Mouse (Mus musculus): Measurements from ENCODE around the gene Pde6h.

Gene Pde6h

GRCm38 (mm10) chr6:136941051-136942021 lies 17.7 kb downstream of the Pde6h start, which contains the start of gene Arhgdib:
TSS of gene Arhgdib (minus strand) at chr6:136941899.
- DNase-seq (ENCODE audit: low spot score), result peak; percentile 40

DNA sequence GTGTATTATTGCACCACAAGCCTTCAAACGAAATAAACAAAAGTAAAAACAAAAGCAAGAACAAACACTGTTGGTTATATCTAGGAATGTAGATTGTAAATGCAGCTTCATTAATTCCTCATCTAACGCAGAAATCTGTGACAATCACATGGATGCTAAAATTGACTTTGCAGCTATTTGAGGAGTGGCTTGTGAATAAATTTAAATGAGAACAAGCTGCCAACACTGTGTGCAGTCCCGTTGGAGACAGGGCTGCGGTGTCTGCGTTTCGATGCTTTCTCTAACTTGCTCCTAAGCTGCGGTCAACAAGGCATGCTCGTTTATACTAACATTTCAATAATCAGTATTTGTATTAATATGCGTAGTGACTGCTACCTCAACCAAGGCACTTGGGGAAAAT lies 18.6 kb downstream of the Pde6h start:
- DNase-seq (ENCODE audit: low spot score), result no peak

- DNase-seq (ENCODE audit: low spot score), result no peak
Measured at GRCm38 (mm10) chr6:136943392-136943791, 19.8 kb downstream of the Pde6h start.

DNA sequence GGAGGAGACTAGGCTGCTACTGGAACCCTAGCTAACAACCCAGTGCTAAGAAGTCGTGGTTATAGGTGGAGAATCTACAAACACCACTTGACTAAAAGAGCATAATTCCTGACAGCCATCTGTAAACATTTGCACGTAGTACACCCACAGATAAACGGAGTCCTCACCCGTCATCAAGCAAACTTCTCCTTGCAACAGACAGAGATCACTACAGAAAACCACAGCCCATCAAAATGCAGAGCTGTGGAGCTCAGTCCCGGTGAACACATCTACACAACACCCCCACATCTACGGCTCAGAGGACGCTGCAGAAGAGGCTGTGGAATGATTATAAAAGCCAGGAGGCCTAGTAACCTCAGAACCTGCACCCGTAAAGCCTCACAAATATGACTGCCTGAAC lies 20.9 kb downstream of the Pde6h start:
- DNase-seq (ENCODE audit: low spot score), result no peak

- DNase-seq (ENCODE audit: low spot score), result no peak
Measured at GRCm38 (mm10) chr6:136946241-136946640, 22.6 kb downstream of the Pde6h start.

DNA sequence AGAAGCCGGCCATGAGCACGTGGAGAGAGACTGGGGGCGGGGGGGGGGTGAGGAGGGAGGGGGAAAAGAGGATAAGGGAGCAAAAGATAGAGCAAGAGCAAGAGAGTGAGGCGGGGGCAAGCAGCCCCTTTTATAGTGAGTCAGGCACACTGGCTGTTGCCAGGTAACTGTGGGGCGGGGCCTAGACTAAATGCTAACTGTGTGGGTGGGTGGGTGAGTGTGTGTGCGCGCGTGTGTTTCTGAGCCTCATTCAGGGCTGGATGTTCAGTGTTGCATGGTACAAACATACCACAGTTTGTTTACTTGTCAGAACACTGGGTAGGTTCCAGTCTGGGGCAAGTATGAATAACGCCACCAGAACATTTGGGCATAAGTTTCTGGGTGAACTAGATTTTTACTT lies 23.3 kb downstream of the Pde6h start:
- no peak for DNase-seq (ENCODE audit: low spot score)

GRCm38 (mm10) chr6:136947716-136948115 lies 24.1 kb downstream of the Pde6h start:
- DNase-seq (ENCODE audit: low spot score), result no peak

GRCm38 (mm10) chr6:136950171-136950570 lies 26.5 kb downstream of the Pde6h start:
- no peak for DNase-seq (ENCODE audit: low spot score)

GRCm38 (mm10) chr6:136952930-136953329 lies 29.3 kb downstream of the Pde6h start:
- DNase-seq (ENCODE audit: low spot score), result no peak

- DNase-seq (ENCODE audit: low spot score), result no peak
Measured at GRCm38 (mm10) chr6:136954192-136954591, 30.6 kb downstream of the Pde6h start.

DNA sequence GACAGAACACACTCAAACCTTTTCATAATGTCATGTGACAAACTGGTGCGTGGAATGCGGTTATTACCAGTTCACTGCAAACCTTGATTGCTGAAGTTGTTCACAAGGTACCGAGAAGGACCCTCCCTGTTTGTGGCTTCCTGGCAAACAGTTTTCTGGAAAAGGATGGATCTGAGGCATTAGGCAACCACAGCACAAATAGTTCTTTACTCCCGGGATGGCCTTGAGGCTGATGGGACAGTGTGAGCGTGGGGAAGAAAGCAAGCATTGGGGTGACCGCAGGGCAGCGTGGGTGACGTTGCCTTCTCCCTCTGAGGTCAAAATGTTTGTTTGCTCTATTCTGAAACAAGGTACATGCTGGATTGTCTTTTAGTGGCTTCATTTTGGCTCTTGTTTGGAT lies 31.1 kb downstream of the Pde6h start:
- no peak for DNase-seq (ENCODE audit: low spot score)

GRCm38 (mm10) chr6:136955240-136955639 lies 31.6 kb downstream of the Pde6h start:
- DNase-seq (ENCODE audit: low spot score), result no peak

DNA sequence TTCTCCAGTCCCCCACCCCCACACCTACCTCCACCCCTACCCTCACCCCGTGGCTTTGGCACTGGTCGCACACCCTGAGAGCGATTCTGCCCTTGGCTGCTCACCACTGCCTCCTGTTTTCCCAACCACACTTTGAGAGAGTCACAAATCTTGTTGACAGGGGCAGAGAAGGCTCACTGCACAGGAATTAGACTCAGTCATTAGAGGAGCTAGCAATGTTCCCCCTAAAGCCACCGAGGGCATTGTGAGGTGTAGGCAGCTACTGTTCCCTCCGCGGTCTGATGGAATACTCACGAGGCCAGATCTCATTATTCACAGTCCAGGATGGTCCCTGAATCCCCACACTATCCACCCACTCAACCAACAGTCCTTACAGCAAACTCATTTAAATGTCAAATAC lies 33.4 kb downstream of the Pde6h start:
- peak; percentile 62 for DNase-seq (ENCODE audit: low spot score)

DNA sequence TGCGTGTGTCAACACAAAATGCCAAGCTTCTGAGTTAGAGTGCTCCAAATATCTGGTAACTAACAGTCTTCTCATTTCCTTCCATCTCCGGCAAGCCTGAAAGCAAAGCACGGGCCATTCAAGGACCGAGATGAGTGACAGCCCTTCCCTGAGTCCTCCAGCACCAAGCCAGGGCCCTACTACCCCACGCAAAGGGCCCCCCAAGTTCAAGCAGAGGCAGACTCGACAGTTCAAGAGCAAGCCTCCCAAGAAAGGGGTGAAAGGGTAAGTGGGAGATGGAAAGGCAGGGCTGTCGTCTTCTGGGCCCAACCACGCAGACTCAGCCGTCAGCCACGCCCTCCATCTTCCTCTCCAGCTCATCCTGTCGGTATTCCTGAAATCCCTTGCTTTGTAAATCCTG lies 35.5 kb downstream of the Pde6h start:
- DNase-seq (ENCODE audit: low spot score), result no peak

DNA sequence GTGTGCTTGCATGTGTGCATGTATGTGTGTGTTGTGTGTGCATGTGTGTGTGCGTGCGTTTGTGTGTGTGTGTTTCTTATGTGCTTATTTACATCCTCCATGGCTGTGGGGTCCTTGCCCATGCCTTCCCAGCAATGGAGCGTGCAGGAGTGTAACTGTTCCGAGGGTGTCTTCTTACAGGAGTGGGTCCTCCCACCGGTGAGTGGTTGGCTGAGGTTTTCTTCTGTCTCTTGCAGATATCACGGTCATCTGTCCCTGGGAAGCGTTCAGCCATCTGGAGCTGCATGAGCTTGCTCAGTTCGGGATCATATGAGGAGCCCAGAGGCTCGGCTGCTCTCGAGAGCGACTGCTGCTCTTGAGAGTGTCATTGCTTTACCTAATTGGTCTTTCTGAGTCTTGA lies 39.3 kb downstream of the Pde6h start:
- DNase-seq (ENCODE audit: low spot score), result no peak

GRCm38 (mm10) chr6:136964609-136965510 lies 41.2 kb downstream of the Pde6h start:
- DNase-seq (ENCODE audit: low spot score), result no peak

DNA sequence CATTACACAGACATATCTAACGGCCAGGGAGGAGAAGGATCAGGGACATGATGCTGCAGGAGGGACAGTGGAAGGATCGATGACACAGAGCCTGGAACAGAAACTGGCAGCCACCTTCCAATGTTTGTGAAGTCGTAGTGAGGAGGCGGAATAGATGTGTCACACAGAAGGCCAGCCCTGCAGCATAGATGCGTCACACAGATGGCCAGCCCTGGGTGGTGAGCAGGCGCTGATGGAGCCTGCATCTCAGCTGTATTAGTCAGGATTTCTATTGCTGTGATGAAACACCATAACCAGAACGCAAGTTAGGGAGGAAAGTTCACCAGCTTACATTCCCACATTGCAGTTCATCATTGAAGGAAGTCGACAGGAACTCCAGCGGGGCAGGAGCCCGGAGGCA lies 42.3 kb downstream of the Pde6h start:
- peak; percentile 49 for DNase-seq (ENCODE audit: low spot score)

DNA sequence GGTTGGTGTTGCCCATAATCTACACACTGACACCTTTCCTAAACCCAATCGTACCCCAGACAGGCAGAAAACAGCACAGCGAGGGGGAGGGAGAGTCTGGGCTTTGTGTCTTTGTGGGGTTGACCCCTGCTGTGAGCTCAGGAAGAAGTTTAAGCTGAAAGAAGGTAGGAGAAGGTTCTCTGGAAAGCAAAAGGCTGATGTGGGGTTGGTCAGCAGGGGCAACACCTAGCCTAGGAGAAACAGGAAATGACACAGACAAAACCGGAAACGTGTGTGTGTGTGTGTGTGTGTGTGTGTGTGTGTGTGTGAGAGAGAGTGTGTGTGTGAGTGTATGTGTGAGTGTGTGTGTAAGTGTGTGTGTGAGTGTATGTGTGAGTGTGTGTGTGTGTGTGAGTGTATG lies 43.8 kb downstream of the Pde6h start:
- no peak for DNase-seq (ENCODE audit: low spot score)

- DNase-seq (ENCODE audit: low spot score), result peak; percentile 76
Measured at GRCm38 (mm10) chr6:136968877-136969276, 45.2 kb downstream of the Pde6h start.

DNA sequence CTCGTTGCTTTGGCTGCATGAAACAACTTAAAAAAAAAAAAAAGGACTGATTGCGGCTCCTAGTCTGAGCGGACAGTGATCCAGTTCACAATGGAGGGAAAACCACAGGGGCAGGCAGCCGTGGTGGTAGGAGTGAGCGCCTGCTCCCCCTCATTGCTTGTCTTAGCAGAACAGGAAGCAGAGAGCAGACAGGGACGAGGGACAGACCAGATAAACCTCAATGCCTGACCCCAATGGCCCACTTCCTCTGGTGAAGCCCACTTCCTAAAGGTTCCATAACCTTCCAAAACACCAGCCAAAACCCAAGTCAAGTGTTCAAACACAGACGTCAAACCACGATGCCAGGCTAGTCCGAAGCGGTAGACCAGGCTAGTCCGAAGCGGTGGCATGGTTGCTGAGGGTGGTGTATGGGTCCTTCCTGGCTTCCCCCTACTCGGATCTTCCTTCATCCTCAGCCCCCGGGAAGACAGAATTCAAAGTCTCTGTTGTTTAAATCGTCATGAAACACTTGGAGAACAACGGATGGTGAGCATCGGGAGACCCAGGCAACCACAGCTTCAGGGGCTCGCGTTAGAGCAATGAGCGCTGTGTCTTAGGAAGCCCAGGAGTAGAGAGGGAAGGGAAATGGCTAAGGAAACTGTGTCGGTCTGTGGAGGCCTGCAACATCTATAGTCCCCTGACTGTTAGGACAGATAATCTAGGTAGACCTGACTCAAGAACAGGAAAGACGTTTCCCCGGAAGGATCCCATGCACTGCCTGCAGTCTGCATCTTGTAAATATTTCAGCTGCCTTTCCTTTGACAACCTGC lies 55.8 kb downstream of the Pde6h start:
- DNase-seq (ENCODE audit: low spot score), result no peak

DNA sequence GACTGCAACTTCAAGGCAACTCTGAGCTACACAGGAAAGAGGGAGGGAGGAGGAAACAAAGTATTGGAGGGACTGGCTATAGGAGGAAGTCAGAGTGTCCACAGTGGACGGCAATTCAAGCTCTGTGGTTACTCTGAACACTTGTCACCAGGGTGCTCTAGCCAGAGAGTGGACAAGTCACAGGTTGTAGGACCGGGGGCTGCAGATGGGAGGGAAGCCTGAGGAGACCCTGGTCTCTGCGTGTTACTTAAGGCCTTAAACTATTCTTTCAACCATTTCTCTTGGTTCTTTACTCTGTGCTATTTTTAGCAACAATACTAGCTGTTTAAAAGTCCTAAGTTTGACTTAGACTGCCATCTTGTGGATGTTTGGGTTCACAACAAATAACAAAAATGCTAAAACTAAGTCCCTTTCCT lies 56.7 kb downstream of the Pde6h start:
- peak; percentile 68 for DNase-seq (ENCODE audit: low spot score)

DNA sequence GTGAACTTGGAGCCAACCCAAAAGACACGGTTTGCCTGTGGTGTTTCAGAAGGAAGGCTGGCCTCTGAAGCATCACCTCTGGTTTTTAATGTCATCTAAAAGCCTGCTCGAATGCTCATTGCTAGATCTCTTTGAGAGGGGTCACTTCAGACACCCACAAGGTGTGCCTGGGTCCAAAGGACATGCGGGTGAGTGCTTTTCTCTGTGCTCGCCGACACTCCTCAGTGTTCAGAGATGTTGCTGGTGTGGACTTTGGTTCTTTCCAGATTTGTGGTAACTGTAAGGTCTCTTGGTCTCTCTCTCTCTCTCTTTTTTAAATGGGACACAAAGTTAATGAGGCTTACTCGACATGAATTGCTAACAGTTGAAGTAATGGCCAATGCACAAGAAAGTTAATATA lies 58.9 kb downstream of the Pde6h start:
- no peak for DNase-seq (ENCODE audit: low spot score)

Data from adipocyte (in vitro differentiated cells).